In genomic region chr9:46314507-46314906, GRCm38 (mm10) we compare ENCODE assay signal across 8 mouse cellular contexts. TPM values are rescaled to one million over a fixed set of nuclear protein-coding genes. Genes with fewer than 3 reads are reported as not detected.
DNase-seq lines count a peak whose midpoint lies in the region; ATAC-seq lines count a peak whose summit lies in the region.
"Had no signal": no experiment of that assay in that cellular context is flagged by ENCODE, and none has a peak within 500 bp of the region (broad histone marks: within the 10 kb centered on the region; RNA-seq: fewer than 3 reads in every experiment).

No protein-coding gene starts in this region.

- peaks cover 28% of the 10 kb centered on the region for H3K4me1 ChIP-seq in forebrain, embryonic 13.5 days
- H3K4me1 ChIP-seq in hindbrain, embryonic 15.5 days (replicated peaks): peaks cover 28% of the 10 kb centered on the region

- intact Hi-C loops in left cerebral cortex, postnatal 10 days (cut with DNase I): no loop called here

- ATAC-seq in forebrain, embryonic 13.5 days: peak; percentile 46; the same call in 1 of the 2 replicates
- peak; percentile 62; the same call in 1 of the 2 replicates for ATAC-seq in hindbrain, embryonic 15.5 days (ENCODE audit: low FRiP score, low read depth)
- ATAC-seq in megakaryocyte-erythroid progenitor cell, adult 5-6 weeks (replicated peaks; ENCODE audit: low FRiP score, low TSS enrichment, poor library complexity, severe bottlenecking): peak; percentile 79

- H3K27me3 ChIP-seq in forebrain, embryonic 13.5 days: no peaks in the 10 kb centered on the region
- H3K27me3 ChIP-seq in hindbrain, embryonic 15.5 days: 0 out of 2 replicates have a peak, but pooled peaks cover 2% of the 10 kb centered on the region

- DNase-seq in MN1 (ENCODE audit: low spot score): peak; percentile 86
- DNase-seq in c-Kit-positive CD71-negative TER-119-negative erythroid progenitor cells, embryonic 14.5 days (ENCODE audit: low read depth): peak; percentile 56
- peak; percentile 39 to 68 for DNase-seq in left cerebral cortex, postnatal 10 days (ENCODE audit: extremely low spot score in 1 of 2, low spot score in 2 of 2)
- DNase-seq in right cerebral cortex, postnatal 10 days (ENCODE audit: low spot score in 2 of 2): peak; percentile 68 to 75

- no peak overlapping the region for H3K27ac ChIP-seq in forebrain, embryonic 13.5 days
- no peak overlapping the region for H3K27ac ChIP-seq in hindbrain, embryonic 15.5 days (replicated peaks)
- H3K27ac ChIP-seq: macrophage had no signal

- H3K36me3 ChIP-seq in forebrain, embryonic 13.5 days (ENCODE audit: poor library complexity, severe bottlenecking): no peaks in the 10 kb centered on the region
- H3K36me3 ChIP-seq in hindbrain, embryonic 15.5 days: no peaks in the 10 kb centered on the region

- H3K4me2 ChIP-seq in forebrain, embryonic 13.5 days: no peak overlapping the region
- no peak overlapping the region for H3K4me2 ChIP-seq in hindbrain, embryonic 15.5 days

- no peak overlapping the region for H3K4me3 ChIP-seq in forebrain, embryonic 13.5 days
- no peak overlapping the region for H3K4me3 ChIP-seq in hindbrain, embryonic 15.5 days

- H3K9me3 ChIP-seq in forebrain, embryonic 13.5 days (replicated peaks): peaks cover 3% of the 10 kb centered on the region
- H3K9me3 ChIP-seq in hindbrain, embryonic 15.5 days: no peaks in the 10 kb centered on the region

- H3K9ac ChIP-seq in forebrain, embryonic 13.5 days: no peak overlapping the region
- H3K9ac ChIP-seq in hindbrain, embryonic 15.5 days: no peak overlapping the region

- WGBS in forebrain, embryonic 13.5 days: 2% methylated on average over 3 of the region's 4 CpGs
- WGBS in hindbrain, embryonic 15.5 days: 5% methylated on average over 4 of the region's 4 CpGs

RNA-seq across cellular contexts. Expression of gene 4931429L15Rik, which starts 5.3 kb away (rescaled TPM):
- polyA plus RNA-seq in forebrain, embryonic 13.5 days (2015; fragmentation: Nextera tagmentation; extraction: Ambion mirVana): not detected in 2 replicates
- 0.13 TPM in 1 of 2 replicates, not detected in the other for polyA plus RNA-seq in hindbrain, embryonic 15.5 days (2015; fragmentation: Nextera tagmentation; extraction: Ambion mirVana)
- total RNA-seq in left cerebral cortex, postnatal 10 days (2021): not detected
- not detected in 2 replicates for total RNA-seq in megakaryocyte-erythroid progenitor cell, adult 5-6 weeks (2014; fragmentation: Nextera tagmentation)
- total RNA-seq in megakaryocyte-erythroid progenitor cell, adult 5-6 weeks (2017): not detected in 2 replicates
- polyA plus RNA-seq: macrophage had no signal

RNA-seq across cellular contexts. Expression of gene Bud13, which starts 31.7 kb away (rescaled TPM):
- 19.0 and 21.9 TPM in 2 replicates for polyA plus RNA-seq in forebrain, embryonic 13.5 days (2015; fragmentation: Nextera tagmentation; extraction: Ambion mirVana)
- polyA plus RNA-seq in hindbrain, embryonic 15.5 days (2015; fragmentation: Nextera tagmentation; extraction: Ambion mirVana): 15.6 and 18.1 TPM in 2 replicates
- total RNA-seq in left cerebral cortex, postnatal 10 days (2021): 10 to 100 TPM in 1 of 2 experiments, 1 to 10 TPM in 1; 9.6 to 10.4 TPM
- total RNA-seq in megakaryocyte-erythroid progenitor cell, adult 5-6 weeks (2014; fragmentation: Nextera tagmentation): 14.0 and 18.1 TPM in 2 replicates
- total RNA-seq in megakaryocyte-erythroid progenitor cell, adult 5-6 weeks (2017): 13.8 and 16.0 TPM in 2 replicates

RNA-seq across cellular contexts. Expression of gene Zpr1, which starts 41.6 kb away (rescaled TPM):
- 60.7 and 65.2 TPM in 2 replicates for polyA plus RNA-seq in forebrain, embryonic 13.5 days (2015; fragmentation: Nextera tagmentation; extraction: Ambion mirVana)
- polyA plus RNA-seq in hindbrain, embryonic 15.5 days (2015; fragmentation: Nextera tagmentation; extraction: Ambion mirVana): 55.7 and 60.3 TPM in 2 replicates
- 10 to 100 TPM; 38.9 to 41.3 TPM for total RNA-seq in left cerebral cortex, postnatal 10 days (2021)
- 74.5 and 83.1 TPM in 2 replicates for total RNA-seq in megakaryocyte-erythroid progenitor cell, adult 5-6 weeks (2014; fragmentation: Nextera tagmentation)
- total RNA-seq in megakaryocyte-erythroid progenitor cell, adult 5-6 weeks (2017): 44.6 and 76.4 TPM in 2 replicates

RNA-seq across cellular contexts. Expression of gene Apoa5, which starts 46.1 kb away (rescaled TPM):
- polyA plus RNA-seq in forebrain, embryonic 13.5 days (2015; fragmentation: Nextera tagmentation; extraction: Ambion mirVana): not detected in 2 replicates
- polyA plus RNA-seq in hindbrain, embryonic 15.5 days (2015; fragmentation: Nextera tagmentation; extraction: Ambion mirVana): not detected in 2 replicates
- not detected for total RNA-seq in left cerebral cortex, postnatal 10 days (2021)
- total RNA-seq in megakaryocyte-erythroid progenitor cell, adult 5-6 weeks (2014; fragmentation: Nextera tagmentation): not detected in 2 replicates
- total RNA-seq in megakaryocyte-erythroid progenitor cell, adult 5-6 weeks (2017): not detected in 2 replicates
- polyA plus RNA-seq: macrophage had no signal
